Mouse (Mus musculus): Measurements from ENCODE around the gene Pcare. TPM values are rescaled to one million over a fixed set of nuclear protein-coding genes. Genes with fewer than 3 reads are reported as not detected.

Gene Pcare
- polyA plus RNA-seq, 1 experiment from 2014 or later, result not detected

DNA sequence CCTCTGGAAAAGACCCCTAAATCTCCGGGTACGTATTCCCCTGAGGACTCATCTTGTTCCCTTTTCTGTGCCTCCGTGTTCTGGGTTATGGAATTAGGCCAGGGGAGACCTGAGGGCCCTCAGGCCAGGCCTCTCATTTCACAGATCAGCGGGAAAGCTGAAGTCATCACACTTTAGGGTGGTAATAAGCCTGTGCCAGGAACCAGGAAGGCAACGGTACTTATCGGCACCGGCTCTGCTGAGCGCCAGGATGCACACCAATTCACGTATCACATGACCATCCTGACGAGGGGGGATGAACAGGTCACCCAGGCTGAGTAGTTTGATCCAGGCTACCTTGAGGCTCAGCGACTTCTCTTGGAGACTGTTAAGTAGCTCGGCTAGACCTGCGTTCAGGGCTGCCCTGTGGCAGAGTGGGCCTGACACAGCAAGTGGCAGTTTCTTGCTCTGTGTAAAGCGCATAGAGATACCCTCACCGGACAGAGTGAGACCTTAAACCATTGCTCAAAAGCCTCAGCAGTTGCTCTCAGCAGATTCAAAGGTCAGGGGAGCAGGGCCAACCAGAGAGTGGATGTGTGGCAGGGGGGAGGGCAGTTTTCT, 56.9 kb downstream of the Pcare start:
- 82% methylated on average over 15 of the region's 15 CpGs for WGBS
- DNase-seq (ENCODE audit: low spot score) (no peak), ATAC-seq (ENCODE audit: insufficient read depth, low FRiP score, low TSS enrichment) (no peak)
- Histone ChIP-seq H3K27me3 (ENCODE audit: control insufficient read depth, insufficient read depth, low read length) (no peaks in the 10 kb centered on the region), H3K27ac (ENCODE audit: low read depth, low read length) (no peak overlapping the region), H3K9me3 (ENCODE audit: control insufficient read depth, low read length) (no peaks in the 10 kb centered on the region), H3K4me2 (ENCODE audit: low read depth) (no peak overlapping the region), H3K4me1 (ENCODE audit: control insufficient read depth, insufficient read depth, low read length) (0 out of 2 replicates have a peak, but pooled peaks cover 3% of the 10 kb centered on the region), H3K36me3 (ENCODE audit: control insufficient read depth, insufficient read depth, low read length) (no peaks in the 10 kb centered on the region), H3K4me3 (ENCODE audit: low read depth, low read length) (no peak overlapping the region), H3K9ac (ENCODE audit: low read length) (no peak overlapping the region)

DNA sequence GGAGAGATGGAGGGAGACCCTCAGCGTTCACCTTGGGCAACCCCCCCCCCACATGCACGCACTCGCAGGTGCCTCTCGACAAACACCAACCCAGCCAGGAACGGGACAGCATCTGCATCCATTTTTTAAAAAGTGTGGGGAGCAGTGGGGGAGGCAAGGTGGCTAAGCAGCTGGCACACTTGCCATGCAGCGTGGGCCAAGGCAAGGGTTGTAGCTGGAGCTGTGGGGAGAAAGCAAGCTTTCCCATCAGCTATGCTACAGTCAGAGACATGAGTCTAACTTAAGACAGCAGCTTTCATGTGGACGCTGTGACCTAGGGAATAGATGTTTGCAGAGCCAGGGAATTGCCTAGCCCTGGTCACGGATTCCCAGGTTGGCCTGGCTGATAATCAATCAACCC, 57.5 kb downstream of the Pcare start:
- Histone ChIP-seq H3K9me3 (ENCODE audit: control insufficient read depth, low read length) (no peaks in the 10 kb centered on the region), H3K9ac (ENCODE audit: low read length) (no peak overlapping the region), H3K36me3 (ENCODE audit: control insufficient read depth, insufficient read depth, low read length) (no peaks in the 10 kb centered on the region), H3K4me2 (ENCODE audit: low read depth) (no peak overlapping the region), H3K4me3 (ENCODE audit: low read depth, low read length) (no peak overlapping the region), H3K27me3 (ENCODE audit: control insufficient read depth, insufficient read depth, low read length) (no peaks in the 10 kb centered on the region), H3K27ac (ENCODE audit: low read depth, low read length) (no peak overlapping the region), H3K4me1 (ENCODE audit: control insufficient read depth, insufficient read depth, low read length) (0 out of 2 replicates have a peak, but pooled peaks cover 3% of the 10 kb centered on the region)
- ATAC-seq (ENCODE audit: insufficient read depth, low FRiP score, low TSS enrichment), result no peak
- 92% methylated on average over 8 of the region's 8 CpGs for WGBS
- DNase-seq (ENCODE audit: low spot score), result no peak

DNA sequence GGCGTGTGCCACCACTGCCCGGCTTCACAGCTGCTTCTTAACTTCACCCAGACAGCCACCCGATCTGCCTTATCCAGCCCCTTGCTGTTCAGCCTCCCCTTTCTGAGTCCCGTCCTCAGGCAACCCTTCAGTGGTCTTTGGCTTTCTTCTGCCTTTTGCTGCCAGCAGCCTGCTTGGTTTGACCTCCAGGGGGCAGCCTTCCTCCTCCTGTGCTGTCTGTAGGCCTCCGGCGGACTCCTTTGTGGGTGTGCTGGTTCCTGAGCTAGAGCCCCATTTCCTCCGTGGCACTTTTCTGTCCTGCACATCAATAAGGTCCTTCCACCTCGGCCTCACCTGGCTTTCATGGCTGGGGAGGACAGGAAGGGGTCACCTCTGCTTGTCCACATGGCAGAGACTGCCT, 58.9 kb downstream of the Pcare start:
- no peaks in the 10 kb centered on the region for H3K27me3 ChIP-seq (ENCODE audit: control insufficient read depth, insufficient read depth, low read length)
- no peaks in the 10 kb centered on the region for H3K36me3 ChIP-seq (ENCODE audit: control insufficient read depth, insufficient read depth, low read length)
- no peak overlapping the region for H3K27ac ChIP-seq (ENCODE audit: low read depth, low read length)
- 58% methylated on average over 8 of the region's 8 CpGs for WGBS
- 0 out of 2 replicates have a peak, but pooled peaks cover 3% of the 10 kb centered on the region for H3K4me1 ChIP-seq (ENCODE audit: control insufficient read depth, insufficient read depth, low read length)
- DNase-seq (ENCODE audit: low spot score) (no peak), ATAC-seq (ENCODE audit: insufficient read depth, low FRiP score, low TSS enrichment) (no peak)
- H3K9me3 ChIP-seq (ENCODE audit: control insufficient read depth, low read length), result no peaks in the 10 kb centered on the region
- no peak overlapping the region for H3K4me2 ChIP-seq (ENCODE audit: low read depth)
- no peak overlapping the region for H3K4me3 ChIP-seq (ENCODE audit: low read depth, low read length)
- H3K9ac ChIP-seq (ENCODE audit: low read length), result no peak overlapping the region

Other genes with a start within 250 kb of the Pcare start
- gene Ndc80, start 226.0 kb downstream of the Pcare start, polyA plus RNA-seq (2014; fragmentation: Nextera tagmentation; extraction: Ambion mirVana), result 51.2 and 54.7 TPM in 2 replicates
- gene Spdya, start 200.8 kb downstream of the Pcare start, polyA plus RNA-seq (2014; fragmentation: Nextera tagmentation; extraction: Ambion mirVana), result 0.96 and 1.6 TPM in 2 replicates
- gene Wdr43, start 137.0 kb downstream of the Pcare start, polyA plus RNA-seq (2014; fragmentation: Nextera tagmentation; extraction: Ambion mirVana), result 89.9 and 91.9 TPM in 2 replicates
- gene Togaram2, start 79.6 kb downstream of the Pcare start, polyA plus RNA-seq (2014; fragmentation: Nextera tagmentation; extraction: Ambion mirVana), result not detected in 2 replicates
- gene Clip4, start 15.6 kb upstream of the Pcare start, polyA plus RNA-seq (2014; fragmentation: Nextera tagmentation; extraction: Ambion mirVana), result 5.9 and 6.7 TPM in 2 replicates

Data from neural tube, embryonic 11.5 days (tissue).